Mouse (Mus musculus) liver, adult 2 months (tissue): ENCODE measurements at regions not wholly inside any gene's neighbourhood (a gene's known extent, or its start where the extent isn't known, plus 50 kb on each side); places are given as distances from the start of the nearest gene placed in this dataset.
"Not testable (repeated sequence)": the region's sequence is repeated elsewhere in the genome, so short reads cannot be mapped to it uniquely, and the experiment has no call there.

ENCODE experiments used
- DNase-seq: peaks from one replicate; pipeline ENCODE4 v3.0.0-alpha.2; 2011; ENCODE audit warnings: low read depth, low spot score; ENCODE audit errors: extremely low read depth
- H3K27ac ChIP-seq: fragments of 200-500 bp; replicated peaks from 2 replicates; pipeline ENCODE4 v1.5.1; 2012; ENCODE audit warnings: low read depth, mild to moderate bottlenecking, control low read depth, inconsistent platforms, low read length; ENCODE audit not compliant: insufficient read depth
- H3K27me3 ChIP-seq: fragments of 200-500 bp; 2 replicates; pipeline ENCODE4 v1.6.1; 2012; ENCODE audit warnings: mild to moderate bottlenecking, moderate library complexity, low read length, inconsistent platforms; ENCODE audit not compliant: control insufficient read depth, insufficient read depth
- H3K36me3 ChIP-seq: fragments of 200-500 bp; 2 replicates; pipeline ENCODE4 v1.6.1; 2012; ENCODE audit warnings: low read length, inconsistent platforms; ENCODE audit not compliant: control insufficient read depth, insufficient read depth
- H3K4me1 ChIP-seq: fragments of 200-500 bp; 2 replicates; pipeline ENCODE4 v1.6.1; 2011; ENCODE audit warnings: low read length; ENCODE audit not compliant: control insufficient read depth, insufficient read depth
- H3K4me3 ChIP-seq: fragments of 200-500 bp; 2 replicates; pipeline ENCODE4 v1.5.1; 2011; ENCODE audit warnings: low read depth, mild to moderate bottlenecking, control low read depth, low read length, moderate library complexity; ENCODE audit not compliant: insufficient read depth
- H3K79me2 ChIP-seq: fragments of 200-500 bp; 2 replicates; pipeline ENCODE4 v1.6.1; 2012; ENCODE audit warnings: inconsistent platforms, mild to moderate bottlenecking, low read length, moderate library complexity; ENCODE audit not compliant: control insufficient read depth, insufficient read depth
- H3K9ac ChIP-seq: fragments of 200-500 bp; 2 replicates; pipeline ENCODE4 v1.6.1; 2012; ENCODE audit warnings: low read depth, mild to moderate bottlenecking, control low read depth, inconsistent platforms, low read length
- CTCF ChIP-seq: fragments of 200-500 bp; IDR thresholded peaks from 2 replicates; pipeline ENCODE4 v1.5.1; 2011; ENCODE audit warnings: low read depth, low read length, control low read depth
- POLR2A ChIP-seq: fragments of 200-500 bp; IDR thresholded peaks from 2 replicates; pipeline ENCODE4 v1.6.1; 2011; ENCODE audit warnings: low read length, control low read depth; ENCODE audit not compliant: insufficient read depth; ENCODE audit errors: extremely low read depth
- WGBS: fragments of 180-500 bp; shearing (Covaris S2); methylation state at CpG from one replicate; pipeline ENCODE4 v1.1.7; 2018; 5-methylcytosine and 5-hydroxymethylcytosine counted together

- no peak for DNase-seq
- WGBS = 67% methylated on average over 4 of the region's 4 CpGs
- H3K36me3 ChIP-seq = no peaks in the 10 kb centered on the region
- no peak overlapping the region for H3K9ac ChIP-seq
- H3K4me1 ChIP-seq = no peaks in the 10 kb centered on the region
- no peak overlapping the region for H3K27ac ChIP-seq
- H3K27me3 ChIP-seq = no peaks in the 10 kb centered on the region
- no peaks in the 10 kb centered on the region for H3K79me2 ChIP-seq
- H3K4me3 ChIP-seq = no peak overlapping the region
- TF ChIP-seq CTCF = no peak
- TF ChIP-seq POLR2A = no peak
These were observed 327.0 kb upstream of the Akr1e1 start for GRCm38 (mm10) chr13:4935940-4936339.

DNA sequence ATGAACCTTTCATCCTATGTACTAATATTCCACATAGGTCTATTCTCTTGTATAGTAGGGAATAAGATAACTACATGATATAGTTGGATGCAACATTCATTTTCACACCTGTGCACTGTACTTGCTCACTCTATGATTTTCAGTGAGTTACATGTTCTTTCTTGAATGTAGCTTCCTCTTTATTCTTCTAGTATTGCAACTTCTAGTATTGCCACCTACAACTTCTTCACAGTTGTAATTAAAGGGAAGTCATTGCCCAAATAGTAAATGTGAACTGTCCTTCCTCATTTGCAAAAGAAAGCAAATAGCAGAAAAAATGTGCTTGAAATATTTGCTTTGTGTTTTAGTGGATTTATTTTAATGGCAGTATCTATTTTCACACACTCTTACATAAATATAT is 330.9 kb upstream of the Akr1e1 start:
- no peak overlapping the region for H3K27ac ChIP-seq
- H3K4me3 ChIP-seq = no peak overlapping the region
- H3K79me2 ChIP-seq = no peaks in the 10 kb centered on the region
- TF ChIP-seq CTCF (no peak), POLR2A (no peak)
- DNase-seq = no peak
- no peaks in the 10 kb centered on the region for H3K4me1 ChIP-seq
- no peaks in the 10 kb centered on the region for H3K27me3 ChIP-seq
- H3K9ac ChIP-seq = no peak overlapping the region
- H3K36me3 ChIP-seq = no peaks in the 10 kb centered on the region

DNA sequence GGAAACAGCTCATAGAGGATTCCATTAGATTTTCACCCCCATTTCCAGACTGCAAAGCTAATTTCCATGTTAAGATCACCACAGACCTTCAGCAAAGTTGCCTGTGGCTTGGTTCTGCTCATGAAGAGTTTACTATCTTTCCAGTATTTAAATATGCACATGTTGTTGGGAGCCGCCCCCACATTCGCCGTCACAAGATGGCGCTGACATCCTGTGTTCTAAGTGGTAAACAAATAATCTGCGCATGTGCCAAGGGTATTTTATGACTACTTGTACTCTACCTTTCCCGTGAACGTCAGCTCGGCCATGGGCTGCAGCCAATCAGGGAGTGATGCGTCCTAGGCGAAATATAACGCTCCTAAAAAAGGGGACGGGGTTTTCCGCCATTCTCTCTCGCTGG is 333.5 kb upstream of the Akr1e1 start:
- not testable (repeated sequence) for H3K9ac ChIP-seq, H3K4me1 ChIP-seq, H3K36me3 ChIP-seq, H3K79me2 ChIP-seq, H3K4me3 ChIP-seq, H3K27ac ChIP-seq, H3K27me3 ChIP-seq
- peak; percentile 5 for DNase-seq
- WGBS = 25% methylated on average over 5 of the region's 14 CpGs

- DNase-seq = no peak
- 34% methylated on average over 7 of the region's 7 CpGs for WGBS
- peak overlapping the region; percentile 47; the same call in 1 of the 2 replicates for H3K4me3 ChIP-seq
- no peaks in the 10 kb centered on the region for H3K79me2 ChIP-seq
- H3K27me3 ChIP-seq = no peaks in the 10 kb centered on the region
- no peak for TF ChIP-seq CTCF
- no peak for TF ChIP-seq POLR2A
- H3K9ac ChIP-seq = no peak overlapping the region
- no peaks in the 10 kb centered on the region for H3K4me1 ChIP-seq
- H3K36me3 ChIP-seq = no peaks in the 10 kb centered on the region
- H3K27ac ChIP-seq = no peak overlapping the region
These were observed 334.1 kb upstream of the Akr1e1 start for GRCm38 (mm10) chr13:4943046-4943445.

- no peaks in the 10 kb centered on the region for H3K4me1 ChIP-seq
- H3K4me3 ChIP-seq = no peak overlapping the region
- H3K36me3 ChIP-seq = no peaks in the 10 kb centered on the region
- H3K9ac ChIP-seq = no peak overlapping the region
- H3K79me2 ChIP-seq = no peaks in the 10 kb centered on the region
- no peak overlapping the region for H3K27ac ChIP-seq
- WGBS = 76% methylated on average over 3 of the region's 3 CpGs
- DNase-seq = no peak
- H3K27me3 ChIP-seq = no peaks in the 10 kb centered on the region
- TF ChIP-seq CTCF (no peak), POLR2A (no peak)
These were observed 346.4 kb upstream of the Akr1e1 start for GRCm38 (mm10) chr13:4955384-4955783.

GRCm38 (mm10) chr13:4964824-4965223 is 355.9 kb upstream of the Akr1e1 start:
- Histone ChIP-seq H3K79me2 (no peaks in the 10 kb centered on the region), H3K9ac (no peak overlapping the region), H3K27ac (no peak overlapping the region), H3K36me3 (no peaks in the 10 kb centered on the region), H3K27me3 (no peaks in the 10 kb centered on the region), H3K4me3 (no peak overlapping the region), H3K4me1 (no peaks in the 10 kb centered on the region)
- DNase-seq = no peak
- TF ChIP-seq POLR2A (no peak), CTCF (no peak)
